Mouse (Mus musculus): ENCODE data around the gene Sowahb. TPM values are rescaled to one million over a fixed set of nuclear protein-coding genes. Genes with fewer than 3 reads are reported as not detected.

Gene Sowahb
- total RNA-seq (2017), result 0.12 and 0.23 TPM in 2 replicates

DNA sequence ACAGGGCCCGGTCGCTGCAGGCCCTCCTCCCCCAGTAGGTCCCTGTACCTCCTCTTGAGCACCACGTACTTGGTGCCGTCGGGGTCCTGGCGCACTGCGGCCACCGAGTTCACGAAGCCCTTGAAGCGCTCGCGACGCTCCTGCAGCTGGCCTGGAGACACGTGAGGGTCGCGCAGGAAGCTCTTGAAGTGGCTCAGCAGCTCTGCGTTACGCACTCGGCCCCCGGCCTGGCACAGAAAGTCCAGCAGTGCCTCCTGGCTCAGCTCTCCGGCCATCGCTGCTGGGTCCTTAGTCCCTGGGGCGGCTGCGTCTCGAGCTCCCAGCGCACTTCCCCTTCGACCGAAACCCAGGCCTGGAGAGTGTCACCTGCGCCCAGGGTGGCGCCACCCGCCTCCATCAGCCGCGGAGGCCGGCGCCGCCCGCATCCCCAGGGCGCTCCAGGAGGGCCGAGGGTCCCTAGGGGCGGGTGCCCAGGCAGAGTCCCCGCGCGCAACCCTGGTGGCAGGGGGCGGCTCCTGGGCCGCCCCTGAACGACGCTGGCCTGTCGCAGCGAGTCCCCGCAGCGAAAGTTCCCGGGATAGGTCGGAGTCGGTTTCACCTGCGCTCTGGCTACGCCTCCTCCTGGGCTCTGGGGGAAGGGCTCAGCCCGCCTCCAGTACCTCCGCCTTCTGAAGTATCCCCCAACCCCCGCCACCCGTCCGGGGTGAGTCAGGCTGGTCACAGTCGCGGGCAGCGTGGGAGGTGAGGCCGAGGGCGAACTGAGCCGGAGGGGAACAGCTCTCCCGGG, at the start of gene Sowahb:
TSS of gene Sowahb (minus strand) at position 439 of the 787 bp plus-strand sequence.
- ATAC-seq (ENCODE audit: extremely low read depth, insufficient number of reproducible peaks, low FRiP score, poor library complexity, severe bottlenecking), result no peak

DNA sequence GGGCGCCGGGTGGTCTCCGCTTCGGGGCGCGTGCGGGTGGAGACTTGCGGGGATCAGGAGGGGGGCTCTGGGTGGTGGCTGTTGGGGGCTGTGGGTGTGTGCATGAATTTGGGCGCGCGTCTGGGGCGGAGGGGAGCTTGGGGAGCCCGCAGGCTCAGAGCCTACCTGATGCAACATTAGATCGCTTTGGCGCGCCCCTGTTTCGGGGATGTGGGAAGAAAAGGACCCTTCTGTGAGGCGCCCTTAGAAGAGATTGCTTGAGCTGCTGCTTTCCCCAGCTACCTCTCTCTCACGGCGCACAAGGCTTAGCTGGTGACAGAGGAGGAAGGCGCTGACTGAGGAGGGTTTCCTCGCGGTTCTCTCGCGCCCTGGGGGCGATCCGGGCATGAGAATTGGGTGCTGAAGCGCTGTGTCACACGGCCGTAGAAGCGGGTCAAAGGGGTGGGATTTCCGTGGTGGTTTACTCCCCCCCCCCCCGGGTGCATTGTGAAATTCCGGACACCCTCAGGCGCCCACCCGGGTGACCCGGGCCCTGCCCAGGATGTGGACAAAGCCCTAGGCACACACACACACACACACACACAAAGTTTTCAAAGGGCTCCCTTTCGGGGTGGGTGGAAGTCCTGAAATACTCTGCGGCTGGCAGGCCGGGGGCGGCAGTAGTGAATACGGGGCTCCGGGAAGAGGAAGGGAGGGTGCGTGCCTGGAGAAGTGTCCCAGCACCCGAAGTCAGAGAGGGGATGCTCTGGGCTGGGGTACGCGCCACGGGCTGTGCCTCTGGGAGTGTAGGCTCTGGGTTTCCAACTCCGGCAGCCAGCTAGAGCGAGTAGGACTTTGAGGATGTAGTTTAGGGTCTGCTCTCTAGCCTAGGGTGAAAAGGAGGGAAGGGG, 49.1 kb upstream of the Sowahb start:
- no peak for ATAC-seq (ENCODE audit: extremely low read depth, insufficient number of reproducible peaks, low FRiP score, poor library complexity, severe bottlenecking)

DNA sequence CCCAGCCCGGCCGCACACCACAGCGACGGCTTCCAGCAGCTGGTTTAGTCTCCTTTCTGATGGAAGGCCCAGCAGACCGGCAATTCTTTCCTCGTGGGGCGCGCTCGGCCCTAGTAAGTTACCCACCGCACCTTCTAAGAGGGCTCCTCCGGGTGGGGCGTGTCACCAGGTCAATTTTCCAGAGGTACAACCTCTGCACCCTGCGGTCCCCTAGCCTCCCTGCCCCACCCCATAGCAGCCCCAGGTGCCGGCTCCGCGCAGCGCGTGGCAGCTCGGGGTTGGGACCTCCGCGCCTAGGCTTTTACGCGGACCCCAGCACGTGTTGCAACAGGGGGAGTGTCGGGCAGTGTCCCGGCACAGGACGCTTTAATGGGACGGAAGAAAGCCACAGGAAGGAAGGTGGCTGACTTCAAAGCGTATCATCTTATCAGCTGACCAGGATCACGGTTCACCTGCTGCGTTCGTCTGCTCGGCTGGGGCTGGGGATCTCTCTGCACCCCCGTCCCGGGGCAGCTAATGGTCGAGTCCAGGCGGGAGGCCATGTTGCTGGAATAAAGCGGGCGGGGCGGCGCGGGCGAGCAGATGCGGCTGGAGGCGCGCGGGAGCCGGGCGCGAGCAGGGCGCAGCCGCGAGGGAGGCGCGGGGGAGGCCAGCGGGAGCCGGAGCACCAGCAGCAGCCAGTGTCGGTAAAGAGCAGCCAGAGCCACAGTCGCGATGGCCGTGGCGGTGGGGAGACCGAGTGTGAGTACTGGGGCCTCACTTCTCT, 48.2 kb upstream of the Sowahb start, which contains the start of gene Sept11:
TSS of gene Sept11 (plus strand) at position 581 of the 766 bp plus-strand sequence.
- ATAC-seq (ENCODE audit: extremely low read depth, insufficient number of reproducible peaks, low FRiP score, poor library complexity, severe bottlenecking), result peak; percentile 68

GRCm38 (mm10) chr5:93092147-93092781, 47.4 kb upstream of the Sowahb start:
- ATAC-seq (ENCODE audit: extremely low read depth, insufficient number of reproducible peaks, low FRiP score, poor library complexity, severe bottlenecking), result peak; percentile 58

DNA sequence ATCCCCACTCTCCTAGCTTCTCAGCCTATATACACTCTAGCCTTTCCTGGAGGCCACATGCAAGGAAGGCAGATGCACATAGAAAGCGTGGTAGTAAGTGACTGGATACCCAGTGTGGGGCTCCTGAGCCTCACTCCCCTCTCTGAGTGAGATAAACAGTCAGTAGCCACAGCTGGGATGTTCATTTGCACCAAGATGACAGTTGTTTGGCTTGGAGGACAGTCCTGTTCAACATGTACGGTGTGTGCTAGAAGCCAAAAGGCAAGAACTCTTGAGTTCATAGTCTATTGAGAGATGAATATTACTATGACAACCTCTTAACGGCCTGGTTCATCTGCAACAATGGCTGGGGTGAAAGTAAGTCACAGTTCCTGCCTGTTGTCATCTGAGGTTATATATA, 46.4 kb upstream of the Sowahb start:
- no peak for ATAC-seq (ENCODE audit: extremely low read depth, insufficient number of reproducible peaks, low FRiP score, poor library complexity, severe bottlenecking)

DNA sequence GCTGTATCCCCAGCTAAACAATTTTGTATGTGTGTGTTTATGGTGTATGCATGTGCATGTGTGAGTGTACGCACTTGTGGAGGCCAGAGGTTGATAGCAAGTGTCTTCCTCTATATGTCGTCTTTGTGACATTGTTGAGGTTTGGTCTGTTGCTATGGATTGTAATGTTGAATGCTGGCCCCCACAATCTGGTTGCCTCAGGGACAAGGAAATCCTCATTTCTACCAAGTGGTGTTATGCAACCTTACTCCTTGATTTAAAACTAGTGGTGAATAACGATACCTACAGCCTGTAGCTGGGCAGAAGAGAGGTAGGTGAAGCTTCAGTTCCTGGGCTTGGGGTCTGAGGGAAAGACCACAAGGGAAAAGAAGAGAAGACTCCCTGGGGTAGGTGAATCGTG, 41.1 kb upstream of the Sowahb start:
- no peak for ATAC-seq (ENCODE audit: extremely low read depth, insufficient number of reproducible peaks, low FRiP score, poor library complexity, severe bottlenecking)

DNA sequence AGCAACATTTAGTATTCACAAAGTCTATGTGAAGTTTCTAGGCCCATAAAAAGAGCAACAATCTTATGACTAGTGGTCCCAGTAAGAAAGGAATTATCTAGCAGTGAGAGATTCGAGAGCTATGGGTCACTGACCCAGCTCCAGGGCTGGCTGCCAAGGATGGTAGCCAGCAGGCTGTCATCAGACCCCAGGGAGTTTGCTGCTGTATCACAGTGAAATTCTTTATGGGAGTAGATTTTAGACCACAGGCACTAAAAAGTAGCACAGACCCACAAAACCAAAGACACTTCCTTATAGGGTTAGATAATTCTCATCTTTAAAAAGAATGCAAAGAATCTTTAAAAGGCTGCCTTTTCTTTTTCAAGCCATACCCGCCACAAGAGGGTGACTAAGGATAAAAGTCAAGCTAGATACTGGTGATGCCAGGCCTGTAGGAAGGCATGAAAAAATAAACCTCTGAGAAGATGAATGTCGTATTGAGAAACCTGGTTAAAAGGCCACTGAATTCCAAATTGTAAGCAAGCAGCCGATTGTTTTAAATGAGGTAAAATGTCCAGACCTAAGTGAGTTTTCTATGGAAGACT, 40.3 kb upstream of the Sowahb start:
- no peak for ATAC-seq (ENCODE audit: extremely low read depth, insufficient number of reproducible peaks, low FRiP score, poor library complexity, severe bottlenecking)

- no peak for ATAC-seq (ENCODE audit: extremely low read depth, insufficient number of reproducible peaks, low FRiP score, poor library complexity, severe bottlenecking)
These were observed 34.8 kb upstream of the Sowahb start for GRCm38 (mm10) chr5:93079596-93079995.

- ATAC-seq (ENCODE audit: extremely low read depth, insufficient number of reproducible peaks, low FRiP score, poor library complexity, severe bottlenecking), result no peak
These were observed 33.0 kb upstream of the Sowahb start for GRCm38 (mm10) chr5:93077661-93078323.

DNA sequence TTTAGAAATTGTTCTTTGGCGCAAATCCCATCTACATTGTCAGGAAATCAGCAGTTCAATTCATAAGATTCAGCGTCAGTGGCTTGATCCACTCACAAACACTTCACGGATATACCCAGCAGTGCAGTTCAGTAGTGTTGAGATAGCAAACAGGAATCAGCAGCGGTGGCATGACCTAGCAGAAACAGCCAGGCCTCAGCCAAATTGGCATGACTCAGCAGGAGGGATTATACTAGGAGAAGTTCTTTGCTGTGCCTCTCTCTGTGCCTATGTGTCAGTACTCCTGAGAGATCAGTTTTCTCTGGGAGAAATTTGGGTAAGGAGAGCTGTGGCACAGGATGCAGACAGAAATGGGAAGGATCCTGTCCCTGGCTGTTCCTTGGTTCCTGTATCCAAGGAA, 16.0 kb upstream of the Sowahb start:
- ATAC-seq (ENCODE audit: extremely low read depth, insufficient number of reproducible peaks, low FRiP score, poor library complexity, severe bottlenecking), result no peak

DNA sequence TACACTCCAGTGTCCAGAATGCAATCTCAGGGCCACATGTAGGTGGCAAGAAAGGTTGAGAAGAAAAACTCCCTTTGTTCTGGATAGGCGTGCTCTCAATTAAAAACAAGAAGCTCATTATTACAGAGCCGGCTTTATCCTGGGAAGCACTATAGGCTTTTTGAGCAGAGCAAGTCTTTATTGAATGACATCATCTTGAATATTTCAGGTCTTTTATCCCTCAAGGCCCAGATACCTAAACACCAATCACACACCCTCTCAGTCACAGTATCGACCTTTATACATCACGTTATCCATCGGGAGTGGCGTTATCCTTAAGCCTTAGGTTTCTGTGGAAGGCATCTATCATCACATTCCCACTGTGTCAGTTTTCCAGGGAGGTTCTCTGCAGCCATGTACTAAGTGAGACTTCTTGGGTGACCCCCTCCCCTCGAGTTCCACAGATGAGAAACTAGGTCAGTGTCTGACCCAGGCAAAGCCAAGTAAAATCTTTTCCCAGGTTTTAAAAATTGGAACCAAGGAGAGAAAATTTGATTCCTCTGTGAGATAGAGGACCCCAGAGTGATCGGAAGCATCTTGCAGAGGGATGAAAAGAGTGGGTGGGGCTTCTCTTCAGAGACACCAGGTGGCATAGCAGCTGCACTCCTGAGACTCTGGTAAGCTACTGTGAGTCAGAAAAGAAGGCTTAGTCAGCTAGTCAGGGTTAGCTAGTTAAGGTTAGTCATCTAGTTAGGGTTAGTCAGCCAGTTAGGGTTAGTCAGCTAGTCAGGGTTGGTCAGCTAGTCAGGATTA, 9.0 kb upstream of the Sowahb start:
- no peak for ATAC-seq (ENCODE audit: extremely low read depth, insufficient number of reproducible peaks, low FRiP score, poor library complexity, severe bottlenecking)

- ATAC-seq (ENCODE audit: extremely low read depth, insufficient number of reproducible peaks, low FRiP score, poor library complexity, severe bottlenecking), result no peak
These were observed 7.1 kb upstream of the Sowahb start for GRCm38 (mm10) chr5:93051951-93052350.

DNA sequence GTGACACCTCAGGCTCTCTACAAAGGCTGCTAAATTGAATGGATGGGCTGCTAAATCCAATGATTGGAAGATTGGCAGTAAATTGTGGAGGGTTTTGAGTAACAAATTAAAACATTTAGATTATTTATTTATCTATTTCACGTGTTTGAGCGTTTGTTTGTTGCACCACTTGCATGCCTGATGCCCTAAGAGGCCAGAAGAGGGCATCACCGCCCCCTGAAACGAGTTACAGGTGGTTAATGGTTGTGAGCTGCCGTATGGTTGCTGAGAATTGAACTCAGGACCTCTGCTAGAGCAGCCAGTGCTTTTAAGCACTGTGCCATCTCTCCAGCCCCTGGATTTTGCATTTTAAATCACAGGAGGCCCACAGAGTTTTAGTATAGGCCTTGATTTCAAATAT, 6.2 kb upstream of the Sowahb start:
- no peak for ATAC-seq (ENCODE audit: extremely low read depth, insufficient number of reproducible peaks, low FRiP score, poor library complexity, severe bottlenecking)

GRCm38 (mm10) chr5:93049971-93050370, 5.1 kb upstream of the Sowahb start:
- no peak for ATAC-seq (ENCODE audit: extremely low read depth, insufficient number of reproducible peaks, low FRiP score, poor library complexity, severe bottlenecking)

GRCm38 (mm10) chr5:93048481-93049240, 3.8 kb upstream of the Sowahb start:
- no peak for ATAC-seq (ENCODE audit: extremely low read depth, insufficient number of reproducible peaks, low FRiP score, poor library complexity, severe bottlenecking)

DNA sequence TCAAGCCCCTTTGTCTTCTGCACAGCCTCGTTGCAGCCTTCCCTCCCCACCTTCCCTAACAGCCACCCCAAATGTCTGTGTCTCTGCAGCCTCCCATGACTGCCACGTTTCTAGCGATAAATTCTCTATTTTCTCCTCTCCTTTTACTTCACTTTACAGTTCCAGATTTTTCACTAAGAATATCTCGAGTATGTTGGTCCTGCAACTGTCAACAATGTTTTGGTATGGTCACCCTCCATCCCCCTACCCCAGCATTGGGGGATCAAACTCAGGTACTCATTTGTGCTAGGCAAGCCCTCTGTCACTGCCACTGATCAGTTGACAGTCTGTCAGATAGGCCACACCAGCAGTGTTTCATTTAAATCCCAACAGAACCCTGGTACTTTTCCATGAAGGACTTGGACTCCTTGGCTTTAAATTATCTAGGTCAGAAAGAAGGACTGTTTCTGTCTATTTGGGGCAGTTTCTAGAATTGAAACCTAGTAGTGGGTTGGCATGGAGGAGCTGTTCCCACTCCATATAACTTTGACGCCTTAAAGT, 1.6 kb upstream of the Sowahb start:
- ATAC-seq (ENCODE audit: extremely low read depth, insufficient number of reproducible peaks, low FRiP score, poor library complexity, severe bottlenecking), result no peak
